Mouse (Mus musculus) layer of hippocampus, postnatal 36 days (tissue): Measurements from ENCODE around the gene Pycr1. TPM values are rescaled to one million over a fixed set of nuclear protein-coding genes. Genes with fewer than 3 reads are reported as not detected.

Experiments used
- DNase-seq, 2 experiments: peaks; one replicate each; pipeline ENCODE4 v3.0.0; 2022
- total RNA-seq, 2 experiments: library from RNA; stranded (reverse); gene quantifications; 2 replicates each; pipeline ENCODE4 v1.2.3; 2021

Gene Pycr1
- total RNA-seq, 2 experiments from 2014 or later = 1.8 to 2.1 TPM

DNA sequence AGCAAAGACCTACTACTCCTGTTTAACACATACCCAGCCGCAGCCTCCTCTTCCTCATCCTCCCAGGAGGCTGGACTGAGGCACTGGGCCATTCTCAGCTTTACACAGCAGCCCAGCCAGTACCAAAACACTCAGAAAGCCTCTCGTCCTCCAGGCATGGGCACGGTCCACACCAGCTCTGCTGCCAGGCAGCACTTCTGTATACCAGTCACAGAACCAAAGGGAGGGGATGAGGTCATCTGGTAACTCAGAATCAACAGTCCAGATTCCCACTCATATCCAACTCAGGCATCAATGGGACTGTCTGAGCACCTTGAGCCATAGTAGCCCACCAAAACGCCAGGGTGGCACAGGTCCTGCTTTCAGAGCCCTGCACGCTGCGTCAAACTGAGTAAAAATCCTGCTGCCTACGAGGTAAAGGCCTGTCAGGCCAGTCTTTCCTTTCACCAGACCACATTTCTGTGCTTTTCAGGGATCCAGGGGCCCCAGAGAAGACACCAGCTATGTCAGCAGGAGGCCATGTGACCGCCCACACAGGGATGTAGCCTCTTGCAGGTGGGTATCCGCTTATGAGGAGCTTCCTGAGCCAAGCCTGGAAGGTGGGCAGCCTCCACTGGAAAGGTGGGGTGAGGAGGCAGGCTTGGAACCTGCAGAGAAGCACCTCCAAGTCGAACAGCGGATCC, 16.6 kb downstream of the Pycr1 start:
- DNase-seq = no peak

DNA sequence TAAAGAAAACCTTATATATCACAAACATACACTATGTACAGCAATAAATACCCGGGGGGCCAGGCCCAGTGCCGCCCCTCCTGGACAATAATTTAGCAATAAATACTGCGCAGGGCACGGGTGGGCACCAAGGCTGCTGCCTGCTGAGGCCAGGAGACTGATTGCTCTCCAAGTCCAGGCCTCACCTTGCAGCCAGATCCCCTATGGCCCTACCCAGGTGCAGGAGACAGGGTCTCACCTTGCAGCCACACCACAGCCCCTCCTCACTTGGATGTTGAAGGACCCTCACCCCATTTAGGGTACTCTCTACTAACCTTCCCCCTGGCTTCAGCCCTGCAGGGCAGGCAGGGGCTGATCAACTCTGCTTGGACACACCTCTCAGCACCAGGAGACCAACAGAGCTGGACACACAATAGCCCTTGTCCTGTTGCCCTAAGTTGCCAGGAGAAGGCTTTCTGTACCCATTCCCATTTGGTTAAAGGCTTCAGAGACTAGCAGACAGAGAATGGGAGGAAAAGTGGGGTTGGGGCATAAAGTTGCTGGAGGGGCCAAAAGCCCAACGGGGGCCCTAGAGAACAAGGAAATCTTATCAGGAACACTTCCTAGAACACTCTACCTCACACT, 18.3 kb downstream of the Pycr1 start, which contains the start of gene Sirt7:
Gene Sirt7, minus strand, starts transcription at position 89 of the 624 bp plus-strand sequence.
- DNase-seq = no peak

DNA sequence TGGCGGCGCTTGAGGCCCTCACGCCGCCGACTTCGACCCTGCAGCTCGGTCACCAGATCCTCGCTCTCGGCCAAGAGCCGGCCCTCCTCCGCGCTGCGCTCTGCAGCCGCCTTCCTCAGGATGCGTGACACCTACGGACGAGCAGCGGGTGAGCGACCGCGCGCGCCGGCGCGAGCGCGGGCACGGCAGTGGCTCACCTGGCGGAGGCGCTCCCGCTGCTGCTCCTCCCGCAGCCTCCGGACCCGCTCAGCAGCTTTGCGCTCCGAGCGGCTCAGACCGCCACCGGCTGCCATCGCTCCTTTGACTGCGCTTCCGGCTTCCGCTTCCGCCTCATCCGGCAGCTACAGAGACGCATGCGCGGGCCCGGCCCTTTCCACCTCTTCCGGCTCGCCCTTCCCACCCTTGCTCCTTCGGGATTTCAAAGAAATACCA, 18.9 kb downstream of the Pycr1 start:
- DNase-seq = peak; percentile 84 to 85

DNA sequence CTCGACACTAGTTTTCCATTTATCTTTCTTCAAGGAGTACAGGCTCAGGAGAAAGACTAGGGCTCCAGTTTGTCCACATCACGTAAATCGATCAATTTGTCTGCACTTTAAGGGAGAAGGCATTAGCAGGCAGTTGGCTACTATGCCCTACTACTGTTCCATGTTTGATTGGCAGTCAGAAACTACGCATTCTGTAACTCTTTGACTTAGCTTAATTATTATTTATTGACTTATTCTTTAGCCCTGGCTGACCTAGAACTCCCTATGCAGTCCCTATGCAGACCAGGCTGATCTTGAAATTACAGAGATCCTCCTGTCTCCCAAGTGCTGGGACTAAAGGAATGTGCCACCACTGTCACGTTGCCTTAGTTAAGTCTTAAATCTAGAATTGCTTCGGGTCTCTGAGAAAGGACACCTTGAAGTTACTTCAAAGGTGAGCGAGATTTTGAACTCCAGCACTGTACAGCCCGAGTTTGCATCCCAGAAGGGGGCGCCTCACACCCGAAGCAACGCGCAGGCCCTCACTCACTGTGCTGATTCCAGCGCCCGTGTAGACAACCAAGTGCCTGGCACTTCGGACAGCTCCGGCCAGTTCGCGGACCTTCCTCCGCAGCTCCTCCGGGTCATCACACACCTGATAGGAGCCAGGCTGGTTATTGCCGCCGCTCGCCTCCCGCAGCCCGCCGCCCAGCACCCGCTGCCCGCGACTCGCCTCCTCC, 19.4 kb downstream of the Pycr1 start:
- peak in 1 of 2 experiments; percentile 57 for DNase-seq

DNA sequence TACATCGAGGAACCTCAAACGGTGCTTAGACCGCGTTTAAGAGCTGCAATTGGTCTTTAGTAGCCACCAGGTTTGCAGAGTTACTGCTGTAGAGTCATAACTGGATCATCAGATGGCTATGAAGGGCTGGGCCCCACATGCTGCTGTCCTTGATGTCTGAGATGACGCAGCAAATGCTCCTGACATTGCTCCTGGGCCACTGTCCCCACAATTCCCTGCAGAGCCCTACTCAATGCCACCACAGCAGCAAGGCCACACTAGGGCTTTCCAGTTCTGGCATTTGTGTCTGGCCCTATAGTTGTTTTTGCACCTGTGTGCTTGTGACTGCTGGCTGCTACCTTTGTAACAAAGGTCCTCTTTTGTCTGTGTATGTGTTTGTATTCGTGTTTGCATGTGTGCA, 20.8 kb downstream of the Pycr1 start:
- no peak for DNase-seq

DNA sequence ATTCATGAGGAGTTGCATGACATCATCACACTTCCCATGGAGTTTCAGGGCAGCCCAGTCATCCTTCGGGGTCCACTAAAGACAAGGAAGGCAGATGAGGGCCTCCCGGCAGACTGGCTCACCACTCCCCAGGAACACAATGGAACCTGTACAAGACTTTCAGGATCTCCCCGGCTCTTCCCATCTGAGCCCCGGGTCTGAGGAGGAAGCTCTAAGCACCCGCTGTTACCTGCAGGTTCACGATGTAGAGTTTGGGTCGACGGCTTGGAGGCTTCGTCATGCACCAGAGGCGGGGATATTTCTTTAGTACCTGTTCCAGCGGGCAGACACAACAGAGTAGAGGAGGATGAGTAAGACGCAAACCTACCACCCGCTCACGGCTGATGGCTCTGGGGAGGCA, 23.4 kb downstream of the Pycr1 start:
- DNase-seq = no peak

DNA sequence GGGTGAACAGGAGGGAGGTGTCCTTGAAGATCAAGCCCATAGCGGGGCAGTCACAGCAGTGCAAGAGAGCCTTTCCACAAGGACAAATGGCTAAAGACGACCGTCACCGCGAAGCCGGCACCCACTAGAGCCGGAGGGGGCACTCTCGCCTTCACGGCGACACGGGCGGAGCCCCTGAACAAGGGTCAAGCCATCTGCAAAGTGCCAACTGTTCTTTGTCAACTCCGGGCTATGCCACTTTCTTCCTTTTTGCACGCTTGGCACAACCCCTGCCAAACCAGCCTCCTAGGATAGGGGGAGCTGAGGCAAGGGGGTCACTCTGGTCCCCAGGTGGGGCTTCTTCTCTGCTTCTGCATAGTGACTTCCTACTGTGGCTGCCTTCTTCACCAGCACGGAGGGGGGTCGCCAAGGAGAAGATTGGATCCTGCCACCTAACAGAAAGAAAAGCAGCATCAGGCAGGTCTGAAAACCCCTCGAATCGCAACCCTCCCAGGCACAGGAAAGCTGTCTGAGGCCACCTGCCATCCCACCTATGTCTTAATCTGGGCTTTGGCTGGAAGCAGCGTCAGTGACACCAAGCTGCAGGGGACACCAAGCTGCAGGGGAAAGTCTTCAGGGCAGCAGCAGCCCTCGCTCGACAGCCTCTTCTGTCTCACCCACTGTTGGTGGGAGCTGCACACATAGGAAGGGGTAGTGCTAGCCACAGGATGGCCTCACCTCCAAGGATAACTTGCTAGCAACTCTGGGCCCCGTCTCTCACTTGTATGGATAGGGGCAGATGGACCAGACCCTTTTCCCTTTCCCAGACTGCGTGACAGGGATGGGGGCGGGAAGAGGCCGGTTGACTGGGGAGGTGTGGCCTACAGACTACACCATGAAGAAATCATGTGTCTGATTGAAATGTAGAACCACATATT, 24.7 kb downstream of the Pycr1 start:
- DNase-seq = no peak

DNA sequence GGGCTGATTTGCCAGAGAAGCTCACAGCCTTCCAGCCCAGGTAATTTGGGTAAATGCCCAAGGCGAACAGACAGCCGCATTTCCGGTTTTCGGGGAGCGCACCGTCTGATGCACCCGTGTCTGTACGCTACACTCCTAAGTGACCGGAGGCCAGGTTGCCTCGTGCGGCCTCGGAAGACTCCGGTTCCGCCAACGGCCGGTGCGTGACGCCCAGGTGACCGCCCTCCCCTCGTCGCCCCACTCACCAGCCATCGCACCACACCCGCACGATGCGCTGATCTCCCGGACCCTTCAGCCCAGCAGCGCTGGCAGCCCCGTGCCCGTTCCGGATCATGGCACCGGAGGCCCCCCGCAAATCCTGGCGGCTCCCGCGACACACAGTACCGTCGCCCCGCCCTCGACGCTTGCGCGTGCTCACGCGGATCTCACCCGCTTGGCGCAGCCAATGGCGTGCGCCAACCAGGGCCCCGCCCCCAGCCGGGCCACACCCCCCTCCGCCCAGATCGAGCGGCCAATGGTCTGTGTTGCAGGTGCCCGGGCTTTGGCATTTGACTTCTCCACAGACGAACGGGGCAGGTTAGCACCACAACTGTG, 26.0 kb downstream of the Pycr1 start, which contains the start of gene Pcyt2:
Gene Pcyt2, minus strand, starts transcription at position 418 of the 594 bp plus-strand sequence.
- peak; percentile 90 for DNase-seq

DNA sequence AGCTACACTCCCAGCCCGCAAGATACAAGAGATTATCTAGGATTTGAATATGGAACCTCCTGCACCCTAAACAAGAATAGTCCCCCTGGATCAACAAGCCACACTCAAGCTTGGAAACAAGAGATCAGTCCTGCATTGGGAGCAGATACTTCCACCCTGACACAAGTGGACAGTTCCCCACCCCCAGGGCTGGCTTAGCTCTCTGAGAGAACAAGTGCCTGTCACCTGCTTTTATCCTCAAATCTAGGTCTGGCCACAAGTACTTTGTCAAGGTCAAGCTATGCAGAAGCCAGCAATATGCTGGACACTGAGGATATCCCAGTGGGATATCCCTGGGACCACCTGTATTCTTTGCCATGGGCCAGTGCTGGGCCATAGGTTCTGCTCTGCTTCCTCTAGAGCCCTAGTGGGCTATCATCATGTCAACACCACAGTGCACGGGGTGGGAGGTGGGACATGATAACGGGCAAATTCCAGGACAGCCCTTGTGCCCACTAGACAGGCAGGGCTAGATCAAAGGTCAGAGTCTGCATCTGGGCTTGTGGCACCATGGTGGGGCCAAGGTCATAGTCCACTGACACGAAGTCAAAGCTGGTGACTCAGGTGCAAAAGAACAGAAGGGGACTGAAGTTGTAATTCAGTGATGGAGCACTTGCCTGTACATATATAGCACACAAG, 26.8 kb downstream of the Pycr1 start:
- no peak for DNase-seq

DNA sequence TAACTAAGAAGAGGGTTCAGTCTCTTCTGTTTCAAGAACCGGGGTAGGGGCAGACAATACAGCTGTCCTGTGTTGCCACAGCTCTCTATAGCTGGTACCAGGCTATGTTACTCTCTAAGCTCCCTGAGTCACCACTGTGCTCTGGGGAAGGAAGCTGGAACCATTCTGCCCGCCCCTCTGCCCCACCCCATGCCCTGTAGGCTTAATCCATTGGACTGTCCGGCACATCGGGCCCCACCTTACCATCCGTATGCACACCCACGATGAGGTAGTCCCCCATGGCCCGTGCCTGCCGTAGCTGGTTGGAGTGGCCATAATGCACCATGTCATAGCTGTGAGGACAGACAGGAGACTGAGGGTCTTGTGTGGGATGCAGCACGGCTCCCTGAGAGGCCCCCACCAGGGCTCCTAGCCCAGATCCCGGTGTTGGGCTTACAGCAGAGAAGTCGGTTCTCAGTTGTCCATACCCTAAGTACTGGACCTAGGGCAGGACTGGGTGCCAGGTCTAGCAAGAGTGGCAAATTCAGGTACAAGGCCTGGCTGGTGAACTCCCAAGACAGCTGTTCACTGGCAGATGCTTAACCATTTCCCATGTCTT, 27.9 kb downstream of the Pycr1 start:
- DNase-seq = no peak

DNA sequence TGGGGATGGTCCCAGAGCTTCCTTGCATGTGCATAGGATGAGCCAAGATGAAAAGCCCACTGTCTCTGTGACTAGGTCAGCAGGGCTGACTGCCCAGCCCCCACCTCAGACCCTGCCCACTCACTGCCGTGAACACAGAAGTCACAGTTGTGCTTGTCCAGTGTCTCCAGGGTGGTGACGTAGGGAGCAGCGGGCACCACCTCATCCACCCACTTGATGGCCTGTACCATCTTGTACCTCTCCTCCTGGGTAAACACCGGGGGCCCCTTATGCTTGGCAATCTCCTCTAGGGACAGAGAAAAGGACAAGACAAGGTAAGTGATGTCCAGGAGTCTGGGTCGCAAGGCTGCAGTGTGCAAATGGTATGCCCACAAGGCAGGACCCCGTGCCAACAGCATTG, 28.4 kb downstream of the Pycr1 start:
- no peak for DNase-seq

DNA sequence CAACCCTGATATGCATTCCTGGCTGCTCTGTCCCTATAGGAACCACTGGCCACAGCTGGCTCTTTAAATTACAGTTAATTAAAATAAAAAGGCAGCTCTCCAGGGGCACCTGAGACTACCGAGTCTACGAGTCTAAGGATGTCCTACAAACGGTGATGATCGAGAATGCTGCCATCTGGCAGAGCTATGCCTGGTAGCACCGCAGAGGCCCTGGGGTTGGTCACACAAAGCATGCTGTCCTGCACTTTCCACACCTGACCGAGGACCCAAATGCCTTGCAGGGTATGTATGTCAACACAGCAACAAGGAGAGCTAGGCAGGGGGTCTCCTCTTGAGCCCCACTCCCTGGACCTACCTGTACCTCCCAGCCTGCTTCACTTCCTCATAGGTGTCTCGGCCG, 29.6 kb downstream of the Pycr1 start:
- DNase-seq = no peak

DNA sequence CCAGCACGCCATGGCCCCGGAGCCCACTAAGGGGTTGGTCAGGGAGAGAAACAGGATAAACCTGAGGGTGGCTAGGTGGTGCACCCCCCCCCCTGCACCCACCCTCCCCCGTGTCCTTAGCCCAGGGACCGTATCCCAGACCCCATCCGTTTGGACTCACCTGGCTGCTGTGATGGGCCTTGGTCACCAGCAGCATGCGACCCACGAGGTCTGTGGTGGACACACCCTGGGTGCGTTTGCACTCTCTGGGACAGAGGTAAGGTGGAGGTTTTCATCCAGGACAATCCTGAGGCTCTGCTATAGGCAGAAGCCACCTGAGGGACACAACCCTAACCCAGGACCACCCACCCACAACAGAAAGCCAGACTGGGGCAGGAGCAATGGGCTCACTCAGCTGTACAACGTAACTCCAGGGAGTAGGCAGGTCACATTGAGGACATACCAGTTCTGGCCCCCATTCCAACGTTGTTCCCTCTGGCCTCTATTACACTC, 30.0 kb downstream of the Pycr1 start:
- DNase-seq = no peak

DNA sequence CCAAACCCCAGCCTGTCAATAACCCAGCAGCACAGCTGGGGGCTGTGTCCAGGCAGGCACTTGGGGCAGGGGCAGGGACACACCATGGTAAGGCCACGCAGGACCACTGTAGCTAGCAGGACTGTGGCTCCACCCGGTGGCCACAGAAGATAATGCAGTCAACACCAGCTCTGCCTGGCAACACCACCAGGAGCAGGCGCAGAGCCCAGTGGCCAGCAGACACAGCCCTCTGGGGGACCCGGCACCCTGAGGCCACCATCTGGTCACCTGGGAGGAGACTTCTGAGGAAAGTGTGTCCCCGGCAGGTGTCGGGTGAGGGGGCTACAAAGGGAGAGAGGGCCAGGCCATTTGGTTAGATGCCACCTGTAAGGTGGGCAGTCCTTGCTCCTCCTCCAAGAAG, 30.8 kb downstream of the Pycr1 start:
- peak in 1 of 2 experiments; percentile 61 for DNase-seq

DNA sequence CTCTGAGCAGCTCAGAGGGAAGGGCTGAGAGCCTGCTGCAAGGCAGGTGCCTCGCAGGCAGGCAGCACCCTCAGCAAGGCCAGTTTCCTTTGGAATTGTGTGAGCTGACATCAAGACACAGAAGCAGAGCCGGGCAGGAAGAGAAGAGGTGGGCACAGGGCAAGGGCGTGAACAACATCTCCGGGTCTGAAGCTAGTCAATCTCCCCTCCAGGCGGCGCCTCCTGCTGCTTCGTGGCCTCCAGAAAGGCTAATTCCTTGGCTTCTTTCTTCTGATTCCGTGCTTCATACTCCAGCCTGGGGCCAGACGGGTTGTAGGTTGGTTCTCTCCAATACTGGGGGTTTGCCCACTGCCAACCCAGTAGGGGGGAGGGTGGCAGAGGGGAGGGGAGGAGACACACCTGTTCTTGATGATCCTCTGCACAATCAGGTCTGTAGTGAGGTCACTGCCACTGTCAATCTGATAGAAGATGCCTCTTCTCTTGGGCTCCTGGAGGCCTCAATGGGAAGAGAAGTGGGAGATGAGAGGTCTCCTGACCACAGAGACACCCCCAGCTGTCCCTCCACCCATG, 33.0 kb downstream of the Pycr1 start:
- no peak for DNase-seq

DNA sequence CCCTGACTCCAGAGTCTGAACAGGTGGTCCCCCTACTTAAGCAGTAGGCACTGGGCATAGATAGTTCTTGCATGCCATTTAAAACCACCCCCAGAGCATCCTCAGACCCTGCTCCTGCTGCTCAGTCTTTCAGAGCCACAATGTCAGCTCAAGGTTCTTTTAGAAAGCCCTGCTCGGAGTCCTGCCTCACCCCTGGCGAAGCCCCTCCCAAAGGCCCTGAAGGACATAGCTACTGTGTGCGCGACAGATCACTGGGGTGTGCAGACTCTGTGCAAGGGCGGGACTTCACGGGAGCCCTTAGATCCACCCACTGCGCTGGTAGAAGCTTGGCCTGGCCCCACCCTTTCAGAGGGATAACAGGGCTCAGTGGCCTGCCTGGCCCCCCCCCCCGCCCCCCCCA, 34.3 kb downstream of the Pycr1 start:
- no peak for DNase-seq

DNA sequence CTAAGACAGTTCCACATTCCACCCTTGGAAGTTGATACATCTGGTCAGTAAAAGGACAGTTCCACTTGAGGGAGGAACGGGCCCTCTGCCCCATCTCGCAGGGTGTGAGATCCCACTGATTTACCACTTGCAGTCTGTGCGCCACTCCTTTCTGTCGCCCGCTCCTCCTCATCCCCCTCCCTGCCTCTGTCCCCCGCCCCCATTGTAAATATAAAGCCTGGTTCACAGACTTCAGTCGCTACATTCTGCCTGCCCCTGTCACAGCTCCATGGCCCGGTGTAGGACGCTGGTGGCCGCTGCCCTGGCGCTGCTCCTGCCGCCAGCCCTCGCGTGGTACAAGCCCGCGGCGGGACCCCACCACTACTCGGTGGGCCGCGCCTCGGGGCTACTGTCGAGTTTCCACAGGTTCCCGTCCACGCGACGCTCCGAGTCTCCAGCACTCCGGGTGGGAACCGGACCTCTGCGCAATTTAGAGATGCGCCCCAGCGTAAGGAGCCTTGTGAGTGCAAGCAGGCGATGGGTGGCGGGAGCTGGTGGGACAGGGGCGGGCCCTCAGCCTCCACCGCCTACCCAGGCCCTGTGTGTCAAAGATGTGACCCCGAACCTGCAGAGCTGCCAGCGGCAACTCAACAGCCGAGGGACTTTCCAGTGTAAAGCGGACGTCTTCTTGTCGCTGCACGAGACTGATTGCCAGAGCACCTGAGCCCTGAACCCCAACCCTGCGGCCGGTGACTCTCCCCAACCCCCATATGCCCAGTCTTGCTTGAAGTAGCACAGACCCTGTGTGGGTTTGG, 35.1 kb downstream of the Pycr1 start, which contains the start of gene Npb:
Gene Npb, plus strand, starts transcription at position 237 of the 794 bp plus-strand sequence.
- no peak for DNase-seq

DNA sequence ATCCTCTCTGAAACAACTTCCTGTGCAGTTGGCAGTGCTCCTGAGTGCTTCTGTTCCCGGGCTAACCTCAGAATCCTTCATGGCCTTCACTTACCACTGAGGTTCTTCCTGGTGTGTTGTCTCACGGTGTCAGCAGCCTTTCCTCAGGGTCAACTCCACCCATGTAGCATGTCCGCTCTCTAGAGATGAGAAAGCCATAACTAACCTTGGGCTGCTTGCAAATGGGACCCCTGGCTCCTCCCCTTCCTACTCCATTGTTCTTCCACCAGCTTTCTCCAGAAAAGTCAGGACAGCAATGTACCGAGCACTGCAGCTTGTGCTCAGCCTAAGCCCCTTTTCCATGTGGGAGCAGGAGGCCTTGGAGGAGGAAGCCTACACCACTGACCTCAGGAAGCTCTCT, 36.8 kb downstream of the Pycr1 start:
- DNase-seq = no peak

DNA sequence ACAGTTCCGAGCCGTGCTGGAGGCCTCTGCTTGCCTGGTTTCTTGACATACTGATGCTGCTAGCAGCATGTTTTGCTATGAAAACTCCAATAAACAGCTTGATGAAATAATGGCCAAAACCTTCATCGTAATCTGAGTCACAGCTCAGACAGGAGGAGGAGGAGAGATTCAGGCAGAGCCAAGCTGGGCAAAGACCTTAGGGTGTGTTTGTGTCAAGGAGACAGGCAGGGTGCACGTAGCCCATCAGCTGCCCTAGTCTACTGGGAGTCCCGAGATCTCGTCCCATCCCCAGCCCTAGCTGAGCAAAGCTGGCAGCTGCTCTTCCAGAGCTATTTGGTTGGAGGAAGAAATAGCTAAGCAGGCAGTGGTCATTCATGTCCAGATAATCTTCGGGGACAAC, 37.9 kb downstream of the Pycr1 start:
- DNase-seq = no peak
